Mouse (Mus musculus) heart, embryonic 16.5 days (tissue): ENCODE results near the gene Gpd1. TPM values are rescaled to one million over a fixed set of nuclear protein-coding genes. Genes with fewer than 3 reads are reported as not detected.

ENCODE experiments used
- ATAC-seq: fragments of 200-750 bp; cut with Nextera tagmentation; replicated peaks from 2 replicates; pipeline ENCODE4 v1.8.0; 2017; ENCODE audit warnings: moderate number of reproducible peaks; ENCODE audit not compliant: insufficient read depth, low FRiP score; ENCODE audit errors: extremely low read depth
- H3K27ac ChIP-seq: fragments of 300-500 bp; sonication (generic); 2 replicates; pipeline ENCODE4 v1.5.1; 2014; ENCODE audit warnings: mild to moderate bottlenecking, low read length, control low read depth, moderate library complexity
- H3K27me3 ChIP-seq: fragments of 300-500 bp; sonication (generic); 2 replicates; pipeline ENCODE4 v1.6.1; 2014; ENCODE audit warnings: low read length, mixed read lengths; ENCODE audit not compliant: control insufficient read depth, insufficient read depth
- H3K36me3 ChIP-seq: fragments of 300-500 bp; sonication (generic); 2 replicates; pipeline ENCODE4 v1.6.1; 2014; ENCODE audit not compliant: control insufficient read depth, insufficient read depth
- H3K4me1 ChIP-seq: fragments of 300-500 bp; sonication (generic); 2 replicates; pipeline ENCODE4 v1.6.1; 2014; ENCODE audit warnings: low read length, mixed read lengths; ENCODE audit not compliant: control insufficient read depth, insufficient read depth
- H3K4me2 ChIP-seq: fragments of 300-500 bp; sonication (generic); 2 replicates; pipeline ENCODE4 v1.6.1; 2014; ENCODE audit warnings: low read depth, mild to moderate bottlenecking, control low read depth, low read length
- H3K4me3 ChIP-seq: fragments of 300-500 bp; sonication (generic); 2 replicates; pipeline ENCODE4 v1.5.1; 2014; ENCODE audit warnings: mild to moderate bottlenecking, control low read depth, low read length
- H3K9ac ChIP-seq: fragments of 300-500 bp; sonication (generic); 2 replicates; pipeline ENCODE4 v1.6.1; 2014; ENCODE audit warnings: low read length, control low read depth
- H3K9me3 ChIP-seq: fragments of 300-500 bp; sonication (generic); replicated peaks from 2 replicates; pipeline ENCODE4 v1.6.1; 2016; ENCODE audit warnings: low read length; ENCODE audit not compliant: control insufficient read depth
- WGBS: fragments of 180-500 bp; shearing (Covaris S2); extraction: QIAGEN DNeasy Blood & Tissue Kit; methylation state at CpG from one replicate; pipeline ENCODE4 v1.1.7; 2014; 5-methylcytosine and 5-hydroxymethylcytosine counted together
- polyA plus RNA-seq: library from polyadenylated mRNA; unstranded; fragments of >200 nt; fragmentation: Nextera tagmentation; extraction: Ambion mirVana; gene quantifications from 2 replicates; pipeline ENCODE4 v1.2.1, GENCODE M21; 2015

The Gpd1 gene
- polyA plus RNA-seq, 1 experiment from 2014 or later = 2.7 TPM

GRCm38 (mm10) chr15:99714858-99715257 is 2.5 kb upstream of the Gpd1 start:
- Histone ChIP-seq H3K9ac (no peak overlapping the region), H3K27ac (peak overlapping the region; percentile 82), H3K4me2 (no peak overlapping the region), H3K9me3 (no peaks in the 10 kb centered on the region), H3K4me3 (no peak overlapping the region), H3K4me1 (peaks cover 19% of the 10 kb centered on the region), H3K36me3 (peaks cover 34% of the 10 kb centered on the region), H3K27me3 (no peaks in the 10 kb centered on the region)
- ATAC-seq = peak; percentile 45; the same call in 1 of the 2 replicates
- WGBS = 44% methylated on average over 7 of the region's 7 CpGs

GRCm38 (mm10) chr15:99715361-99715865 is 1.9 kb upstream of the Gpd1 start:
- peaks cover 19% of the 10 kb centered on the region for H3K4me1 ChIP-seq
- H3K27ac ChIP-seq = no peak overlapping the region
- no peak for ATAC-seq

GRCm38 (mm10) chr15:99715982-99716746 is 1.2 kb upstream of the Gpd1 start:
- H3K36me3 ChIP-seq = peaks cover 22% of the 10 kb centered on the region

More at GRCm38 (mm10) chr15:99715361-99715865, 1.9 kb upstream of the Gpd1 start:
- Histone ChIP-seq H3K4me2 (no peak overlapping the region), H3K9ac (no peak overlapping the region), H3K9me3 (no peaks in the 10 kb centered on the region), H3K36me3 (peaks cover 29% of the 10 kb centered on the region), H3K4me3 (no peak overlapping the region), H3K27me3 (no peaks in the 10 kb centered on the region)
- WGBS = 73% methylated on average over 13 of the region's 13 CpGs

GRCm38 (mm10) chr15:99716814-99717213 is 501 bp upstream of the Gpd1 start:
- Histone ChIP-seq H3K4me3 (no peak overlapping the region), H3K36me3 (peaks cover 15% of the 10 kb centered on the region), H3K27ac (no peak overlapping the region), H3K9ac (no peak overlapping the region), H3K9me3 (no peaks in the 10 kb centered on the region), H3K4me1 (peaks cover 19% of the 10 kb centered on the region), H3K4me2 (no peak overlapping the region), H3K27me3 (no peaks in the 10 kb centered on the region)
- 81% methylated on average over 12 of the region's 12 CpGs for WGBS
- no peak for ATAC-seq

More at GRCm38 (mm10) chr15:99715982-99716746, 1.2 kb upstream of the Gpd1 start:
- Histone ChIP-seq H3K4me2 (no peak overlapping the region), H3K9me3 (no peaks in the 10 kb centered on the region), H3K9ac (no peak overlapping the region), H3K4me1 (peaks cover 19% of the 10 kb centered on the region), H3K27me3 (no peaks in the 10 kb centered on the region), H3K4me3 (no peak overlapping the region), H3K27ac (no peak overlapping the region)
- ATAC-seq = no peak
- 73% methylated on average over 11 of the region's 11 CpGs for WGBS

GRCm38 (mm10) chr15:99718461-99719021 is 1.2 kb downstream of the Gpd1 start:
- Histone ChIP-seq H3K9me3 (no peaks in the 10 kb centered on the region), H3K27me3 (no peaks in the 10 kb centered on the region), H3K4me2 (no peak overlapping the region), H3K4me3 (no peak overlapping the region), H3K4me1 (peaks cover 30% of the 10 kb centered on the region), H3K9ac (no peak overlapping the region), H3K36me3 (peaks cover 1% of the 10 kb centered on the region), H3K27ac (no peak overlapping the region)
- 89% methylated on average over 9 of the region's 9 CpGs for WGBS
- ATAC-seq = no peak

GRCm38 (mm10) chr15:99719865-99720264 is 2.5 kb downstream of the Gpd1 start:
- Histone ChIP-seq H3K4me1 (peaks cover 32% of the 10 kb centered on the region), H3K4me2 (no peak overlapping the region), H3K9me3 (no peaks in the 10 kb centered on the region), H3K9ac (no peak overlapping the region), H3K4me3 (no peak overlapping the region), H3K27ac (no peak overlapping the region), H3K36me3 (no peaks in the 10 kb centered on the region; the same call in 1 of the 2 replicates), H3K27me3 (no peaks in the 10 kb centered on the region)
- 73% methylated on average over 8 of the region's 8 CpGs for WGBS
- no peak for ATAC-seq

- peaks cover 35% of the 10 kb centered on the region for H3K4me1 ChIP-seq
- WGBS = 78% methylated on average over 25 of the region's 25 CpGs
- no peaks in the 10 kb centered on the region; the same call in 1 of the 2 replicates for H3K36me3 ChIP-seq
- no peak overlapping the region for H3K27ac ChIP-seq
- H3K9ac ChIP-seq = no peak overlapping the region
- ATAC-seq = no peak
- no peak overlapping the region for H3K4me3 ChIP-seq
- H3K27me3 ChIP-seq = no peaks in the 10 kb centered on the region
- H3K4me2 ChIP-seq = no peak overlapping the region
- no peaks in the 10 kb centered on the region for H3K9me3 ChIP-seq
Observed at GRCm38 (mm10) chr15:99721921-99722743, 4.8 kb downstream of the Gpd1 start.

DNA sequence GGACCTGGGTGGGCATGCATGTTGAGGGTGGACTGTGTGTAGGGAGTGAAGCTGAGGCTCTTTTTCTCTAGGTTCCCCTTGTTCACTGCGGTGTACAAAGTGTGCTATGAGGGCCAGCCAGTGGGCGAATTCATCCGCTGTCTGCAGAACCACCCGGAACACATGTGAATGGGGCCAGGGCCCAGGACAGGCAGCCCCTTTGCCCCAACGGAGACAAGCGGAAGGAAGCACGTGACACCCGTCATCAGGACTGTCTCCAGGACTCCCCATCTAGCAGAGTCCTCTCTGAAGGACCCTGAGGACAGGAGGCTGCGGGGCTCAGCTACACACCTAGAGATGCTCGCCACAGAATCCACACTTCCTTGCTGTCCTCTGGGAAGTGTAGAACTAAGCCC is 5.8 kb downstream of the Gpd1 start:
- Histone ChIP-seq H3K9ac (peak overlapping the region; percentile 72), H3K36me3 (peaks cover 8% of the 10 kb centered on the region), H3K9me3 (no peaks in the 10 kb centered on the region), H3K4me1 (peaks cover 30% of the 10 kb centered on the region), H3K4me2 (peak overlapping the region; percentile 72), H3K27me3 (no peaks in the 10 kb centered on the region), H3K4me3 (peak overlapping the region; percentile 87), H3K27ac (peak overlapping the region; percentile 97)
- 44% methylated on average over 10 of the region's 10 CpGs for WGBS
- no peak for ATAC-seq
